Mouse (Mus musculus) B cell, adult 2 months (primary cell): ENCODE data around the gene Vat1l.

Experiments
- DNase-seq, 2 experiments: peaks; one replicate each; pipeline ENCODE4 v3.0.0; 2022

Vat1l gene

DNA sequence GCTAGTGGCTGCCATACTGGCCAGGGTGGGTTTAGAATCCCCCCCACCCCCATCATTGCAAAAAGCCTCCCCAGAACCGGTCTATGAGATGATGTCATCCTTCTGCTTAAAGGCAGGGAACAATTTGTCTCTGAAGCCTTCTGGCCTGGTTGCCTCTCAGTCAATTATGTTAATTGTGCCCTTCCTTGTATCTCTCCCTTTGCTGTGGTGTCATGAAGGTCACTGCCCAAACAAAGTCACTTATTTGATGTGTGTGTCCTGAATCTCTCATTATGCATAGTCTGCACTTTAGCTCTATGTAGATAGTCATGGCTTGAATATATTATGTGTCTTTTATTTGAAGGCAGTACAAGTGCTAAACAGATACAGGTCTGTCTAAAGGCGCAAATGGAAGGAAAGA lies 92.8 kb downstream of the Vat1l start:
- DNase-seq, result no peak

DNA sequence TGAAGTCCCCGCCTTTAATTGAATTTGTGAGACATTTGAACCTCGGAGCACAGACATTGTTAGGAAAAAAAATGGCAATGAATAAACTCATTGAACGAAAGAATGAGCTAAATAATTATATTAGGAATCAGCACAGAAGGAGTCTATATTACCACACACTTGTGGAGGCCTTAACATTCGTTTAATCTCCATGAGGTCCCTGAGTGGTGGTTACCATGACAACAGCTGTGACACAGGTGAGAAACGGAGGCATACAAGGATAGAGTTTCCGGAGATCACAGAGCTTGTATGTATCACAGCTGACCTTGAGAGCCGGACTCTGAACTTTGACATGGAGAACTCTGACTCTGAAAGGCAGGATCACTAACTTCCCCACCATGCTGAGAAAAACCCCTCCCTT lies 94.7 kb downstream of the Vat1l start:
- DNase-seq, result no peak

DNA sequence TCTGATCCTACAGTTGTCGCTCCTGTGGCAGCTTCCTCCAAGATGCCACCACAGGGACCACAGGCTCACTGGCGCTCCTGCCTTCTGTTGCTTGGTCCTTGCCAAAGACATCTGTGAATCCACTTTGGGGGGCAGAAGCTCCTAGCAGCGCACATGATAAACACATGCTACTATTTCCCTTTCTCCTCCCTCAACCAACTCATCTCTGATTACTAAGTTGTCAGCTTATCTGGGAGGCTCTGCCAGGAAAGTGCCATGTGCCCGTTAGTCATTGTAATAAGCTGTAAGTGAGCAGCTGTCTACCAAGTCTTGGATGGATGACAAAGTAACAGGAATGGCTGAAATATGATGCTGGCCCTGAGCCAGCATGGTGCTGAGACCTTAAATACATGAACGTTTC lies 100.9 kb downstream of the Vat1l start:
- no peak for DNase-seq

DNA sequence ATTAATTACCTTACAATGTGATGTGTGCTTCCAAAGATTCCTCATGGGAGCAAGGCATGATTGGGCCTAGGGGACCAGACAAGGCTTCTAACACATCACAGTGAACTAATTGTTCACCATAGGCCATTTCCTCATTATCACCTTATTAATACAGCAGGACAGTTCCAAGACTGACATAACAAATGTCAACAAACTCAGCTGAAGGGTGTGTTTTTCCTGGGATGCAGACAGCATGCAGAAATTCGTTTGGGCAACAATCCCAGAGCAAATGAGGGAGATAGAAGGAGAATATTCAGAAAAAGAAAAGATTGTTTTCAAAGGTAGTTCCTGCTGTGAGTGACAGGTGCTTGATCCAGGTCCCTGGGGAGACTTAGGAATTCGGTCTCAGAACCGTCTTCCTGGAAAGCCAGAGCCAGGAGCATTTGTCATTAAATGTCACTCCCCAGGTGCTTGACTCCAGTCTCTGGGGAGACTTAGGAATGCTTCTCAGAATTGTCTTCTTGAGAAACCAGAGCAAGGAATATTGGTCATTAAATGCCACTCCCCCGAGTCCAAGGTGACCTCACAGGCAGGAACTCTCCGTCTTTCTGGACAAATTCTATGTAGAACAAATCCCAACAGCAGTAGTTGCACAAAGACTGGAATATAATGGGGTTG lies 109.4 kb downstream of the Vat1l start:
- DNase-seq, result no peak

DNA sequence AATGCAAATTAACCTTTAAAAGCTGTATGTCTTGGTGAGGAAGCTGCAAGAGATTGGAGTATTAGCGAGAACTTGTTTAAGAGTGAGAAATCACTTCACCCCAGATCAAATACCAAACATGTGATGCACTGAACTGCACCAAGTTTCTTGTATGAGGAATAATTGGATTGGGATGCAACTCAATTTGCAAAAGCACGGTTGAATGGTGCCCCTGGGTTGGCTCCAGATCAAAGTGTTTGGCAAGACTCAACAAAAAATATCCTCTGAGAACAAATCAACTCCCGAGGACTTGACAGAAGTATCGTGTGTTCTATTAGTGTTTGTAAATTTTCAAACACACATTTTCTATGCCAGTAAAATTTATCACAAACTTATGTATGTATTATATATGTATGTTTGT lies 112.7 kb downstream of the Vat1l start:
- DNase-seq, result no peak

DNA sequence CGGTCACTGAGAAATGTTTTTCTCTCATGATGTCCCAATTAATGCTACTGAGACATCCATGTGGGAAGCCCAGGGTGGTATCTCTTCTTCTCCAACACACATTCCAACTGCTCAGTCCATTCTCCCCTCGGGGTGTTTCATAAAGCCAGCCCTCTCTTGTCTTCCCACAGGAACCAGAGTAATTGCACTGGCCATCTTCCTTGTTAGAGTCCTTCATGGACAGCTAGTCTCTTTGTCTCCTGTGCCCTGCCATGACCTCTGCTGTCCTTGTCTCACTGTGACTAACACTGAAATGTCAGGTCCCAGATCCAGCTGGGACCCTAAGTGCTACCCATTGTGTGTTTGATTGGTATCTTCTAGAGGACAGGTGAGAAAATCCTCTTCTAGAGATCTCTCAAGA lies 116.7 kb downstream of the Vat1l start:
- DNase-seq, result no peak

DNA sequence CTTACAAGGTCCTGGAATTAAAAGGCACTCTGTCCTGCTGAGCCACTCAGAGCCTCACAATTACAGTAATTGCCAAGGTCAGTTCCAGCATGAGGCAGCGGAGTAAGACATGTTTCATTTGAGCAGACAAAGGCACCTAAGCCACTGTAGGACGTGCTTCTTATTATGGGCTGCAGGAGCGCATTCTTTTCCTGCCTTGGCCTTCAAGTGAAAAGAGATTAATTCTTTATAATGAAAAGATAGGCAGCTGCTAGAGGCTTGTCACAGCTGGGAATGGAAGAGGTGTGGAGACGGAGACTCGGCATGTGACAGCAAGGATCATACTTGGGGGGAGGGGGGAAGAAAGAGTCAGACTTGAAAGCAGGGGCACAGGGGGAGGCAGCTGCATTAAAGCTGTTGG lies 126.5 kb downstream of the Vat1l start:
- DNase-seq, result no peak

DNA sequence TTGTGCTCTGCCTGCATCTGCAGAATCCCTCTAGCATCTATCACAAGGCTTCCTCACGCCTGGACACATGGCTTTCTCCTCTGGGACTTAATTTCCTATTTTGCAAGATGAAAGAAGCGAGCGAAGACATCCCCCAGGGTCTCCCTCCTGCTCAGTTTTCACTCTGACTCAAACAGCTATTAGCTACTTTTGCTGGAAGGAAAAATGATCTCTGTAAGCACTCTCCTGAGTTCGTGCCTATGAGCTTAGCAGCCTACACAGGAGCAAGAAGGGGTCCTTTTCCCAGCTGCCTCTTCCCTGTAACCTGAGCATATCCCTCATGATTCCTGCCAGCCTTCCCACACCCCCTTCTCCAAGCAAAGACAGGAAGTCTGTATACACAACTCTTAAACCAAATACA lies 127.5 kb downstream of the Vat1l start:
- no peak for DNase-seq

DNA sequence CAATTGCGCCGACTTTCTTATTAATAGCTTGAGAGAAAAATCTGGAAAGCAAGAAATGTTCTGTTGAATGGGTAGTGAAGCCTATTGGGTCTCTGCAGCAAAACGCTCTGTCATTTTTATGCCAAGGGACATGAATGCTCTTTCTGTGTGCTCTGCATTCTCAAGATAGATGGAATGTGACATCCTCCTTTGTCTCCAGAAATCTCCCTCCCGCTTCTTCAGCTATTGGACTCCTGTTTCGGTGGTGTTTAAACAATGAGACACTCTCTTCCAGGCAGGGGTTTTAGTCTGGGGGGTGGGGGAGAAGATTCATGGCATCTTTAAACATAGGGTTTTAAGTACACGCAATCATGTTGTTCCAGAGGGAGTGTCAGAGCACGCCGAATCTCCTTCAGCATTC lies 130.3 kb downstream of the Vat1l start:
- DNase-seq, result no peak

DNA sequence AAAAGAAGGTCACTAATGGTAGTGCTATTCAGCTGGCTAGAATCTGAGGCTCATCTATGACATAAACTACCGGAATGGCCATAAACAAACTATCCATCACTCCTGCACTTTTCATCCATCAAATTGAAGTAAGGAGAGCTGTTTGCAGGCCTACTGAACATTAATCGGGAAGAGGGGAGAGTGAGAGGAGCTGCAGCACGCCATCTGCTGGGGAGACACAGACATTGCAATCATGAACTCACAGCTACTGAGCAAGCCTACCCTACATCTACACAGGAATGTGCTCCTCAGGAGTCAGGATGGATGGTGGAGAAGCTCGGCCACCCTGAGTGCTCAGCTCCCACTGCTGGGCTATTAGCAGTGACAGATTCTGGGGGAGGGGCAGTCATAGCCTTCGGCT lies 136.9 kb downstream of the Vat1l start:
- no peak for DNase-seq

DNA sequence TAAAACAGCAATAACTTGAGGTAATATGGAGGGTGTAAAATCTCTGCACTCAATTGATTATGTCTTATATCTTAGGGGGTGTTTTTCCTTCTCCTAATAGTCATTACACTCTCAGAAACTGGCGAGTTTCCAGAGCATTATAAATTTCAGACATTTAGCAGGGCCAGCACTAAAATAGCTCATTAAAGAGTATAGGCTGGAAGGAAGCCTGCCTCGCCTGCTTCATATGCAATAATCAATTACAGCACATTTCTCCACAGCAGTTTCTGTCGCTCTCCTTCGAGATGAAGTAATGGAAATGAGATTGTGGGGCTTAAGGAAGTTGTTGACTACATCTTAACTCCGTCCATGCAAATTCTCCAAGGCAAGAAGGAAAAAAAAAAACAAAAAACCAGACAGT lies 139.4 kb downstream of the Vat1l start:
- DNase-seq, result no peak

DNA sequence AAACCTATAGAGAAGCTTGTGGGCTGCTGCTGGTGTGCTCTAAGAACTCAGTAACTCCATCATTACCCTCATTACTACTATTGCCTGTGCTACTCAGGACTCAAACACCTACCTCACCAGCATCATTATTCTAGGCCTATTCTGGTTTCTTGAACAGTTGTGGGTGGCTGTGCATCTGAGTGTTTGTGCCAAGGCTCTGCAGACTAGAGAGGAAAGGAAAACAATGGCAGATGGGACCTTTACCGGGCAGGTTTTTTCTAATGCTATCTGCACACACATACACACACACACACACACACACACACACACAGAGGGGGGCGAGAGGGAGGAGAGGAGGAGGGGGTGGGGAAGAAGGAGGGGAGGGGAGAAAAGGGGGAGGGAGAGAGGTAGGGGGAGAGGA lies 140.6 kb downstream of the Vat1l start:
- no peak for DNase-seq

DNA sequence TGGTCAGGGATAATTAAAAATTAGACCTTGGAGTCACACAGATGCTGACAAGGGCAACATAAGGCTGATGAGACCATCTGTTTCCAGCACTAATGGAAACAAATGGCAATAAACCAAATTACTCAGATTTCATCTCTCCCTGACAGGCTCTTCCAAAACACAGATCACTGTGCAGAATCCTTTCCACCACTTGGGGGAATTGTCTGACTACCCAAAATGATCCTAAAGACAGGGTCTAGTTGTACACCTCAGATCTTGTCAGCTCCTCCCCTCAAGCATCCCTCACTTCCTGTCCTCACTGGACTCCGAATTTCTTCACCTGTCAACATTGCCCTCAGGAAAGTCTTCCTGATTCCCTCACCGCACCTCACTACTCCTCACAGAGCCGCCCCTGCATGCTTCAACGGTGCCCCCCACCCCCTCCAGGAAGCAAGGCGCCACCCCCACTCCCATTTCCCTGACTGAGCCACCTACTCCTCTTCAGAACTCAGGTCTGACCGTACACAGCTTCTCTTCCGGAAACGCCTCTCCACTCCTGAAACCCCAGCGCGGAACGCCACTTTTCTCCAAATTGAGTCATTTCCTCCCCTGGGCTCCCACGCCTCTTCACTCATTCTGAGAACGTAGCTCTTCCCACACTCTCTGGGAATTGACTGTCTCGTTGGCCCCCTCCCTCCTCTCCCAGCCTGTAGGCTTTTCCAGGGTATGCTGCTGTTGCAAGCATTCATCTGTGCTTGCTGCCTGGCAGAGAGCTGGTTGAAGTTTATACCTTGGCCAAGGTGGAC lies 146.4 kb downstream of the Vat1l start:
- DNase-seq, result no peak

DNA sequence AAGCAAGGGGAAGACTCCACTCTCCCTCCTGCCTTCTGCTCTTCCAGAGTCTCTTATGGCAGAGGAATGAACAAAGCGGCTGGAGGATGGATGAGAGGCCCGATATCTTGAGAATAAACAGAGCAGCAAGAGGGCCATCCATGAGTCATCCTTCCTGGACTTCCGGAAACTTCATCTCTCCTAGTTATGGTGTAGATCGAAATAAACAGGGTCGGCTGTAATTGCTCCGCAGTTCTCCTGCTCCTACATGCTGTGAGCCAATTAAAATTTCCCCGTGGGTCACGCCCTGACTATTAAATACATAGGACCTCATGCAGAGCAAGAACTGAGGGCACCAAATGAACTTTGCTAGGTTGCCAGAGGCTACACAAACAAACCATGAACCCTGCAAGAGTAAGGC lies 155.1 kb downstream of the Vat1l start:
- DNase-seq, result no peak

DNA sequence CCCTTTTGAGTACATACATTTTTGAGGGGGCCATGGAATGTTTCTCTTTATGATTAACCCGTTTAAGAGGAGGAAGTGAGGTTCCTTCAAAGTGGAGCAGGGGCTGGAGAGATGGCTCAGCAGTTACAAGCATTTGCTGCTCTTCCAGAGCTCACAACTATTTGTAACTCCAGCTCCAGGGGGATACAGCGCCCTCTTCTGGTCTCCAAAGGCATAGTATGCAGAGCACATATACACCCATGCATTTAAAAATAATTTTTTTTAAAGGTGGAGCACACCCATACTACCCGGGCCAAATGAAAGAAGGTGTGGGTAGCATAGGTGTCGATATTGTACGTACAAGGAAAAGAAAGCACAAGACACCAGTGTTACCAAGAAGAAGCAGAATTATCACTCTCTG lies 157.8 kb downstream of the Vat1l start:
- no peak for DNase-seq

DNA sequence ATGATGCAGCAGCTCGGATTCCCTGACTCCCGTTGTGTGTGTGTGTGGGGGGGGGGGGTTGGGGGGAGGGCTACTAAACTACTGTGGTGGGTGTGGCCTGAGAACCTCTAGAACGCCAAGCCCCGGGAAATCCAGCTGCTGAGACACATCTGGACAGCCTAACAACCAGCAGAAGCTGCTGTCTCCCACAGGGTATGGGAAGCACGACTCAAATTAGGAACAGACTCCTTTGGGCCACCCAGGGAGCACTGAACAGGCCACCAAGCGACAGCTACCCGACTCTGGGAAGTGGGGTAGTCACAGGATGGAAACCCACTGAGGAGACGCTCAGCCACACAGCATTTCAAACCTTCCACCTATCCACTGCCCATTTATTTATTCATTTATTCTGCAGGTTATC lies 158.2 kb downstream of the Vat1l start:
- DNase-seq, result no peak

DNA sequence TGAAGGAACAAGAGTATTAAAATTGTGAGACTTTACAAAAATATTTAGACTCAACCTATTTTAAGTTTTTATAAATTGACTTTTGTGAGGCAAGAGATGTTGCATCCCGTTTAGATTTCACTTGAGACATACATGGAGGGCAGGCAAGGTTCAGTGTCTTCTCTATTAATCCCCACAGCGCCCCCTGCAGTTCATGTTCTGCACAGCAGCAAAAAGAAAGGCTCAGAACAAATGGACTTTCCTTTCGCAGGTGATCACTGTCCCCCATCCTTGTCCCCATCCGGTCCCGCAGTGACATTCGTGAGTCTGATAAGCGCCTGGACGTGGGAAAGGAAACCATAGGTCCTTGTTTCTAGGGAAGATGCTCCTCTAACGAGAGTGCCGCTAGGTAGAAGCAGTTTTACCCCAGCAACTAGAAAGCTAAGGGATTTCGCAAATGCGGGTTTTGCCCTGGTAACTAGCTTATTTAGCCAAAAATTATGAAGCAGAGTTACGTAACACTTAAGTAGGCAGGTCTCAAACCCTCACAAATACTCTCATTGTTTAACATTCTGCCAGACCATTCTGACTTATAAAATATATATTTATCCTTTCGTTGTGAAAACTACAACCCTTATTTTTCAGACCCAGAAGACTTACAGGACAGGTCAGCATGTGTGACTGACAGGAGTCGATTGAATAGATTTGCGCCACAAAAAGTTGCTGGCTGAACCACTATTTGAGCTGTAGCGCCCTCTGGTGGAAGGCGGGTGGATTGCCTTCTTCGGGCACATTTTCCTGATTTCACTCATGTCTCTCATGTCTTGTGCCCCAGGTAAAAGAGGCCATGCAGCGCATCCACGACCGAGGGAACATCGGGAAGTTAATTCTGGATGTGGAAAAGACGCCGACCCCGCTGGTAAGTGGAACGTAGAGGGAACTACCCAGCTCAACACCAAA lies 163.9 kb downstream of the Vat1l start:
- peak; percentile 55 to 62 for DNase-seq

DNA sequence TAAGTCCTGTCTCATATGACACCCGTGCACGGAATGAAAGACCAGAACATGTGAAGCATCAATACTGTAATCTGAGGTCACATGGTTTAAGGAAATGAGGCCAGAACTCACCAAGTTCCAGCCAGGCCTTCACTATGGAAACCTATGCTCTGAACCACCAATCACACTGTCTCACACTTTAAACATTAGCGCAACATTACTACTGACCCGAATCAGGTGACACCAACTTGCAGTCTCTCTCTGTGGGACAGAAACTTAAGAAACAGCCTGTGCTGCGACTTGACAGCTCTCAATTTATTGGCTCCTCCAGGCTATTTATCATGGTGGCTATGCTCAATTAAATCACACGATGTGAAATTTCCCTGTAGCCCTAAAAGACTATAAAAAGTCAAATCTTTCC lies 169.0 kb downstream of the Vat1l start:
- DNase-seq, result no peak

DNA sequence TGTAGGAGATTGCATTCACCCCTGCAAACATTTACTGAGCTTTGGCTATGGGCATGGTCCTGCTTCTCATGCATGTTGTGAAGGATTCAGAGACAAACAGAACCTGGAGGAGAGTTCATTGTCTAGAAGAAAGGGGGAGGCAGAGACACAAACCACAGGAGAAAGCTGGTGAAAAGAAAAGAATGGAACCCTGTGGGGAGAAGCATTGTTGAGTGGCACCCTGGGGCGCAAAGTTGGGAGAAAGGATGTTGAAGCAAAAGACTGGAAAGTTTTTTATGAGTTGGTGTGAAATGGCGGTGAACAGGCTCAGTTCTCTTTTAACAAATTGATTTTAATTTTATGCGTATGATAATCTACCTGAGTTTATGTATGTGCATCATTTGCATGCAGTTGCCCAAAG lies 178.8 kb downstream of the Vat1l start:
- no peak for DNase-seq

DNA sequence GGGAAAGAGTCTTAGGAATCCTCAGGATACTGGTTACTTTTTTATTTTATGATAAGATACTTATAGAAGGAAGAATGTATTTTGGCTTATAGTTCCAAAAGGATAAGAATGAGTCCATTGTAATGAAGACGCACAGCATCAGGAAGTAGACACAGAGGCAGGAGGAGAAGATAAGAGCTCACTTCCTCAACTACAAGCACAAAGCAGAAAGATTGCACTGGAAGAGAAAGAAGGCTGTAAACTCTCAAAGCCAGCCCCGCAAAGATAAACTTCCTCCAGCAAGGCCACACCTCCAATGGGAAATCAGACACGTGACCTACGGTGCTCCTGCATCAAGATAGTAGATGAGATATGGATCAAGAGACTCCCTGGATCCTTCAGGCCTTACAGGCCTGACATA lies 182.1 kb downstream of the Vat1l start:
- no peak for DNase-seq

DNA sequence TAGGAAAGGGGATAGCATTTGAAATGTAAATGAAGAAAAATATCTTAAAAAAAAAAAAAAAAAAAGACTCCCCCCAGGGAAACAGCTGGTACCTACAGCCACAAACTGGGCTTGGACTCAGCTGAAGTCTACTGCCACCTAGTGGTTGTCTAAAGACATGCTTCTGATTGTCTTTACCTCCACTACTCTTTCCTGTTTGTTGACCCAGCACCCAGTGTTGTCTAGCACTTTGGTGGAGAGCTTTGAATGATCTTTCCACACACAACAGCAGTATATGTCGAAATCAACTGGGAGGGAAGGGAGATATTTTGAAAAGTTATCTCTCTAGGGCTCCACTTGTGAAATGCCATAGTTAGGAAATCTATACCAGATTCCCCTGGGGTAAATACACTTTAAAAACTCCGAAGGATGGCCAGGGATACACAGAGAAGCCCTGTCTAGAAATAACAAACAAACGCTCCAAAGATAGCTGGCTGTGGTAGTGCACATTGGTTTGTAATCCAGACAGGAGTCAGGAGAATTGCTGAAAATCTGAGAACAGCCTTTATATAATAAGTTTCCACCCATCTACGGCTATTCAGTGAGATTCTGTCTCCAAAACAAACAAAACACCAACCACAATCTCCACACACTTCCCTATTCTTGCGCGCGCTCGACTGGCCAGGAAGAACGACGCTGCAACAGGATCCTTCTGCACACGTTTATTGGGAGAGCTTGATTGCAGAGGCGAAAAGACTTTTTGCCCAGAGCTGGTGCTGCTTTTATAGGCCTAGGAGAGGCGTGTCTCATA lies 185.2 kb downstream of the Vat1l start:
- DNase-seq, result no peak

DNA sequence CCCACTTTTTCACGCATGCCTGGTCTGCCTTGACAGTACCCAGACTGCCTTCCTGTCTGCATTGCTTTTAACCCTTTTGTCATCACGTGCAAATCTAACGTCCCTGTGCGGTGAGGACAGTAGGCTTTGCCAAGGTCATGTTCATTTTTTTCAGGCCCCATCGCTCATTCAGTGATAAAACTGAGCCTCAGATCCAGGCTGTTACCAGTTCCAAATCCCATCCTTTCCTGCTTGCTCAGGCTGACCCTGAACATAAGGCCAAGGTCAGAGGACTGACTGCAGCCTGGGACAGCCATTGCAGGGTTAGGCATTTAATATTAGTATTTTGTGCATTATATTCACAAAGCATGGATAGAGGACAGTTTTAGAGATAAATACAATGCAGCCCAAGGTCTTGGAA lies 192.9 kb downstream of the Vat1l start:
- DNase-seq, result no peak

DNA sequence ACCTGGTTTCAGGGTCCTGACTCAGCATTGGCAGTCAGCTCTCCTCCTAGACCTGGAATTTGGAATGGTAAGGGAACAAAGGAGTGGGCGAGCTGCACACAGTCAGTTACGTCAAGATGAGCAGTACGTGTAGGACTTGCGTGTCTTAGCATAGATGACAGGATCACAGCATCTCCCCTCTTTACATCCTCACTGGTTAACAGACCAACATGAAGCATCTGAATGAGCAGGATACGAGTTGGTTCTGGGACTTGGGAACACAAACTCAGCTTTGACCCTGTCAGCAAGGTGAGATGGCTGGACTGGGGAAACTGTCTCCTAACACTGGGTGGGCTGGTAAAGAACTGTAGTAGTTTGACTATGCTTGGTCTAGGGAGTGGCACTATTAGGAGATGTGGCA lies 193.9 kb downstream of the Vat1l start:
- no peak for DNase-seq
